Mouse (Mus musculus): ENCODE results near the gene Mvb12a.
A peak's percentile ranks its signal among the peaks of the same experiment; 100 is the strongest.

DNA sequence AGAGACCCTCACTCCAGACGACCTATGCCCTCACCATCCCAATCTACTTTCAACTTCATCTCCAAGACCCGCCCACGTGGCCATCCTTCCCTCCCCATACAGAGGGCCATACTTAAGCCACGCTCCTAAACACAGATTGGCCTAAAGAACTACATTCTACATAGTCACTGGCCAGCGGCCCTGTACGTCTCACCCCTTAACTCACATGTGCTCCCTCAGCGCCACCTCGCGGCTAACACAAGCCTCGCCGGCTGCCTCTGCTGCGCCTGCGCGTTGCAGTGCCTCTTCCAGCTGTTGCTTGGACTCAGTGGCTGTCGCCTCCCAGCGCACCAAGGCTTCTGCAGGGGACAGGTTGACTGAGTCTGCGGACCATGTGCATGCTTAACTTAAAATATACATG is 21.1 kb upstream of the Mvb12a start:
- TF ChIP-seq CTCF (IDR thresholded peaks at IDR 0.05; ENCODE audit: insufficient read depth, low read depth, low read length): peak; percentile 67
- TF ChIP-seq POLR2A (IDR thresholded peaks at IDR 0.05; ENCODE audit: insufficient read depth, low read depth, low read length): no peak

Data from olfactory bulb, adult 2 months (tissue).